Mouse (Mus musculus) C2C12 (cell line): Measurements from ENCODE around the gene Rassf8.

Experiments
- CTCF ChIP-seq: IDR thresholded peaks from one replicate; pipeline ENCODE4 v1.5.1; 2011; ENCODE audit not compliant: control insufficient read depth, insufficient read depth, insufficient read length
- MAX ChIP-seq: IDR thresholded peaks from one replicate; pipeline ENCODE4 v1.6.1; 2011; ENCODE audit warnings: mild to moderate bottlenecking, control low read depth

DNA sequence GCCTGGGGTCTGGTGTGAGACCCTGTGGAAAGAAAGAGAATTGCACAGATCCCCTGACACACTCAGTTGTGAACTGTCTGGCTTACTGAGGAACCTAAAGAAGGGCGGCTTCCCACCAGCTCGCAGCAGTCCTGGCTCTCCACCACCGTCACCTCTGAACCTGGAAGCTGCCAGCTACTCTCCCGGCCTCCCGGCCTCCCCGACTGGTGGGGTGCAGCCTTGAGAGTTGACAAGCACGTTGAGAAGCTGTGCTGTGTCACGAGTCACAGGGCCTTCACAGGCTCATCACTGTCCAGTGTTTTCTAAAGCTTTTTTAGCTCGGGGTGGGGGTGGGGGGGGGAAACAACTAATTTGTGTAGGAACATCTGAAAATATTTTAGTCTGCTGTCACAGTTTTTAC is 72.6 kb downstream of the Rassf8 start:
- TF ChIP-seq MAX: no peak
- no peak for TF ChIP-seq CTCF
